Mouse (Mus musculus) lung, embryonic 14.5 days (tissue): ENCODE measurements at regions not wholly inside any gene's neighbourhood (a gene's known extent, or its start where the extent isn't known, plus 50 kb on each side); places are given as distances from the start of the nearest gene placed in this dataset.

Source experiments
- ATAC-seq: fragments of 200-750 bp; cut with Nextera tagmentation; 2 replicates; pipeline ENCODE4 v1.8.0; 2017; ENCODE audit warnings: mild to moderate bottlenecking, moderate TSS enrichment, moderate library complexity; ENCODE audit not compliant: insufficient read depth
- DNase-seq: peaks from one replicate; pipeline ENCODE4 v3.0.0-alpha.2; 2015
- H3K27ac ChIP-seq: fragments of 300-500 bp; sonication (generic); 2 replicates; pipeline ENCODE4 v1.5.1; 2014; ENCODE audit warnings: low read depth, mild to moderate bottlenecking, moderate library complexity
- H3K27me3 ChIP-seq: fragments of 300-500 bp; sonication (generic); 2 replicates; pipeline ENCODE4 v1.6.1; 2014; ENCODE audit warnings: low read length, control low read depth; ENCODE audit not compliant: insufficient read depth
- H3K36me3 ChIP-seq: fragments of 300-500 bp; sonication (generic); 2 replicates; pipeline ENCODE4 v1.6.1; 2014; ENCODE audit warnings: control low read depth; ENCODE audit not compliant: insufficient read depth
- H3K4me1 ChIP-seq: fragments of 300-500 bp; sonication (generic); 2 replicates; pipeline ENCODE4 v1.6.1; 2014; ENCODE audit warnings: antibody characterized with exemption, control low read depth; ENCODE audit not compliant: insufficient read depth
- H3K4me2 ChIP-seq: fragments of 300-500 bp; sonication (generic); 2 replicates; pipeline ENCODE4 v1.6.1; 2014; ENCODE audit warnings: mild to moderate bottlenecking
- H3K4me3 ChIP-seq: fragments of 300-500 bp; sonication (generic); 2 replicates; pipeline ENCODE4 v1.5.1; 2014; ENCODE audit warnings: low read depth, low read length
- H3K9ac ChIP-seq: fragments of 300-500 bp; sonication (generic); 2 replicates; pipeline ENCODE4 v1.6.1; 2014
- H3K9me3 ChIP-seq: fragments of 300-500 bp; sonication (generic); 2 replicates; pipeline ENCODE4 v1.6.1; 2016; ENCODE audit warnings: low read depth, low read length, control low read depth
- CTCF ChIP-seq: IDR thresholded peaks from 2 replicates; pipeline ENCODE4 v1.5.1; 2016; ENCODE audit warnings: antibody characterized with exemption, low read depth
- WGBS: fragments of 180-500 bp; shearing (Covaris S2); extraction: QIAGEN DNeasy Blood & Tissue Kit; methylation state at CpG from one replicate; pipeline ENCODE4 v1.1.7; 2014; 5-methylcytosine and 5-hydroxymethylcytosine counted together

GRCm38 (mm10) chr5:126201996-126202395, 670.4 kb downstream of the Tmem132b start:
- WGBS = 29% methylated on average over 9 of the region's 9 CpGs
- Histone ChIP-seq H3K9ac (no peak overlapping the region), H3K4me2 (no peak overlapping the region), H3K36me3 (no peaks in the 10 kb centered on the region), H3K4me3 (no peak overlapping the region), H3K9me3 (no peaks in the 10 kb centered on the region), H3K27me3 (no peaks in the 10 kb centered on the region), H3K27ac (no peak overlapping the region), H3K4me1 (no peaks in the 10 kb centered on the region)
- no peak for TF ChIP-seq CTCF
- no peak for ATAC-seq
- no peak for DNase-seq

GRCm38 (mm10) chr5:126217016-126217415, 685.4 kb downstream of the Tmem132b start:
- WGBS = 78% methylated on average over 5 of the region's 5 CpGs
- no peaks in the 10 kb centered on the region for H3K9me3 ChIP-seq
- H3K9ac ChIP-seq = no peak overlapping the region
- H3K4me2 ChIP-seq = no peak overlapping the region
- DNase-seq = no peak
- H3K27ac ChIP-seq = no peak overlapping the region
- TF ChIP-seq CTCF = no peak
- H3K36me3 ChIP-seq = no peaks in the 10 kb centered on the region
- no peak overlapping the region for H3K4me3 ChIP-seq
- ATAC-seq = no peak
- no peaks in the 10 kb centered on the region for H3K4me1 ChIP-seq
- no peaks in the 10 kb centered on the region for H3K27me3 ChIP-seq

- Histone ChIP-seq H3K27ac (no peak overlapping the region), H3K9ac (no peak overlapping the region), H3K4me3 (no peak overlapping the region), H3K36me3 (no peaks in the 10 kb centered on the region), H3K4me1 (no peaks in the 10 kb centered on the region), H3K4me2 (no peak overlapping the region), H3K9me3 (no peaks in the 10 kb centered on the region), H3K27me3 (no peaks in the 10 kb centered on the region)
- no peak for DNase-seq
- WGBS = 58% methylated on average over 1 of the region's 1 CpGs
- no peak for TF ChIP-seq CTCF
- ATAC-seq = no peak
Observed at GRCm38 (mm10) chr5:126217746-126218145, 686.2 kb downstream of the Tmem132b start.

GRCm38 (mm10) chr5:126223696-126224095, 692.1 kb downstream of the Tmem132b start:
- Histone ChIP-seq H3K9ac (no peak overlapping the region), H3K4me1 (no peaks in the 10 kb centered on the region), H3K4me3 (no peak overlapping the region), H3K36me3 (no peaks in the 10 kb centered on the region), H3K27me3 (no peaks in the 10 kb centered on the region), H3K9me3 (no peaks in the 10 kb centered on the region), H3K4me2 (no peak overlapping the region), H3K27ac (no peak overlapping the region)
- ATAC-seq (no peak), DNase-seq (no peak)
- WGBS = 86% methylated on average over 3 of the region's 3 CpGs
- no peak for TF ChIP-seq CTCF

- H3K4me2 ChIP-seq = no peak overlapping the region
- H3K9ac ChIP-seq = no peak overlapping the region
- no peaks in the 10 kb centered on the region for H3K27me3 ChIP-seq
- H3K27ac ChIP-seq = no peak overlapping the region
- ATAC-seq (no peak), DNase-seq (no peak)
- 70% methylated on average over 4 of the region's 4 CpGs for WGBS
- no peaks in the 10 kb centered on the region for H3K4me1 ChIP-seq
- H3K36me3 ChIP-seq = no peaks in the 10 kb centered on the region
- H3K9me3 ChIP-seq = no peaks in the 10 kb centered on the region
- no peak for TF ChIP-seq CTCF
- H3K4me3 ChIP-seq = no peak overlapping the region
Observed at GRCm38 (mm10) chr5:126230768-126231167, 699.2 kb downstream of the Tmem132b start.

- Histone ChIP-seq H3K4me2 (no peak overlapping the region), H3K36me3 (no peaks in the 10 kb centered on the region), H3K9me3 (no peaks in the 10 kb centered on the region), H3K9ac (no peak overlapping the region), H3K27me3 (no peaks in the 10 kb centered on the region), H3K4me3 (no peak overlapping the region), H3K4me1 (no peaks in the 10 kb centered on the region), H3K27ac (no peak overlapping the region)
- WGBS = 64% methylated on average over 3 of the region's 3 CpGs
- DNase-seq (no peak), ATAC-seq (no peak)
- no peak for TF ChIP-seq CTCF
Observed at GRCm38 (mm10) chr5:126238071-126238470, 706.5 kb downstream of the Tmem132b start.

GRCm38 (mm10) chr5:126245776-126246175, 714.2 kb downstream of the Tmem132b start:
- H3K9me3 ChIP-seq = no peaks in the 10 kb centered on the region
- no peak overlapping the region for H3K4me3 ChIP-seq
- no peak overlapping the region for H3K9ac ChIP-seq
- ATAC-seq (no peak), DNase-seq (no peak)
- no peak overlapping the region for H3K27ac ChIP-seq
- WGBS = 88% methylated on average over 2 of the region's 2 CpGs
- no peaks in the 10 kb centered on the region for H3K27me3 ChIP-seq
- no peak for TF ChIP-seq CTCF
- no peaks in the 10 kb centered on the region for H3K36me3 ChIP-seq
- no peak overlapping the region for H3K4me2 ChIP-seq
- H3K4me1 ChIP-seq = no peaks in the 10 kb centered on the region

GRCm38 (mm10) chr5:126250331-126250730, 718.8 kb downstream of the Tmem132b start:
- Histone ChIP-seq H3K27me3 (no peaks in the 10 kb centered on the region), H3K4me2 (no peak overlapping the region), H3K27ac (no peak overlapping the region), H3K4me3 (no peak overlapping the region), H3K9me3 (no peaks in the 10 kb centered on the region), H3K4me1 (no peaks in the 10 kb centered on the region), H3K36me3 (no peaks in the 10 kb centered on the region), H3K9ac (no peak overlapping the region)
- DNase-seq (no peak), ATAC-seq (no peak)
- no peak for TF ChIP-seq CTCF
- 64% methylated on average over 1 of the region's 1 CpGs for WGBS
